Mouse (Mus musculus) stomach, postnatal 0 days (tissue): ENCODE results near the gene 4931429L15Rik.

Source experiments
- CTCF ChIP-seq: IDR thresholded peaks from 2 replicates; pipeline ENCODE4 v1.5.1; 2016; ENCODE audit warnings: antibody characterized with exemption, low read depth, mild to moderate bottlenecking, moderate library complexity
- EP300 ChIP-seq: optimal IDR thresholded peaks from 2 replicates; pipeline ENCODE3; 2016; ENCODE audit warnings: antibody characterized with exemption

DNA sequence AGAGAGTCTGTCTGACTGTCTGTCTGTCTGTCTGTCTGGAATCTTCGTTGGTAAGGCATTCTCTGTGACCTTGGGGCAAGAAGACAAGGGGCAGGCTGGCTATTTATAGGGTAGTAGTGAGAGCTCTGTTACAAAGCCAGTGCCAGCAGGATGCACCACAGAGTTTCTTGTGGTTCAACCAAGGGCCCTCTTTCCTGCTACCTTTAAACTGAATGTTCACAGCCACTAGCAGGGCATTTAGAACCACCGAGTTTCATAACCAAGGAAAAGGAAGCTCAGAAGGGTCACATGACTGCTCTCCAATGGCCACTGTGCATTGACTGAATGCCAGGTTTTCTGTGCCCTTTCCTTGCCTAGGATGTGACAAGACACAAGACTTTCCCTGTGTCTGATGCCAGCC, 42.7 kb upstream of the 4931429L15Rik start:
- TF ChIP-seq CTCF: no peak
- no peak for TF ChIP-seq EP300
